Mouse (Mus musculus): Measurements from ENCODE around the gene Taf4. TPM values are rescaled to one million over a fixed set of nuclear protein-coding genes. Genes with fewer than 3 reads are reported as not detected.

The Taf4 gene
- polyA plus RNA-seq, 2 experiments: 3.9 to 15.2 TPM

- H3K36me3 ChIP-seq (ENCODE audit: control insufficient read depth, insufficient read depth, low read length): 0 out of 2 replicates have a peak, but pooled peaks cover 4% of the 10 kb centered on the region
- DNase-seq (ENCODE audit: low spot score): no peak
- ATAC-seq (ENCODE audit: low FRiP score, low read depth): no peak
- WGBS: 100% methylated on average over 1 of the region's 1 CpGs
- no peaks in the 10 kb centered on the region for H3K9me3 ChIP-seq (ENCODE audit: control insufficient read depth, low read length)
- H3K27me3 ChIP-seq (ENCODE audit: control insufficient read depth, insufficient read depth, low read length): no peaks in the 10 kb centered on the region
- 0 out of 2 replicates have a peak, but pooled peaks cover 2% of the 10 kb centered on the region for H3K4me1 ChIP-seq (ENCODE audit: control insufficient read depth, insufficient read depth, low read length)
- no peak for TF ChIP-seq POLR2A (IDR thresholded peaks at IDR 0.05; ENCODE audit: borderline replicate concordance, extremely low read depth, insufficient read depth, insufficient read length)
- H3K4me3 ChIP-seq (replicated peaks; ENCODE audit: low read length): no peak overlapping the region
- no peak overlapping the region for H3K27ac ChIP-seq (replicated peaks; ENCODE audit: low read depth, low read length)
- H3K4me2 ChIP-seq (replicated peaks; ENCODE audit: low read depth, low read length, severe bottlenecking): no peak overlapping the region
- no peak overlapping the region for H3K9ac ChIP-seq (ENCODE audit: low read depth, low read length, severe bottlenecking)
Measured at GRCm38 (mm10) chr2:179941696-179942095, 34.8 kb downstream of the Taf4 start.

GRCm38 (mm10) chr2:179937091-179937490, 39.4 kb downstream of the Taf4 start:
- Histone ChIP-seq H3K4me1 (ENCODE audit: control insufficient read depth, insufficient read depth, low read length) (no peaks in the 10 kb centered on the region), H3K9ac (ENCODE audit: low read depth, low read length, severe bottlenecking) (no peak overlapping the region), H3K36me3 (ENCODE audit: control insufficient read depth, insufficient read depth, low read length) (peaks cover 25% of the 10 kb centered on the region), H3K27me3 (ENCODE audit: control insufficient read depth, insufficient read depth, low read length) (no peaks in the 10 kb centered on the region), H3K4me2 (replicated peaks; ENCODE audit: low read depth, low read length, severe bottlenecking) (no peak overlapping the region), H3K4me3 (replicated peaks; ENCODE audit: low read length) (no peak overlapping the region), H3K9me3 (ENCODE audit: control insufficient read depth, low read length) (no peaks in the 10 kb centered on the region), H3K27ac (replicated peaks; ENCODE audit: low read depth, low read length) (no peak overlapping the region)
- 74% methylated on average over 4 of the region's 4 CpGs for WGBS
- no peak for TF ChIP-seq POLR2A (IDR thresholded peaks at IDR 0.05; ENCODE audit: borderline replicate concordance, extremely low read depth, insufficient read depth, insufficient read length)
- DNase-seq (ENCODE audit: low spot score) (no peak), ATAC-seq (ENCODE audit: low FRiP score, low read depth) (no peak)

GRCm38 (mm10) chr2:179934165-179934564, 42.3 kb downstream of the Taf4 start:
- no peak for TF ChIP-seq POLR2A (IDR thresholded peaks at IDR 0.05; ENCODE audit: borderline replicate concordance, extremely low read depth, insufficient read depth, insufficient read length)
- Histone ChIP-seq H3K36me3 (ENCODE audit: control insufficient read depth, insufficient read depth, low read length) (peaks cover 50% of the 10 kb centered on the region), H3K4me2 (replicated peaks; ENCODE audit: low read depth, low read length, severe bottlenecking) (no peak overlapping the region), H3K27ac (replicated peaks; ENCODE audit: low read depth, low read length) (no peak overlapping the region), H3K9ac (ENCODE audit: low read depth, low read length, severe bottlenecking) (no peak overlapping the region), H3K4me1 (ENCODE audit: control insufficient read depth, insufficient read depth, low read length) (no peaks in the 10 kb centered on the region), H3K9me3 (ENCODE audit: control insufficient read depth, low read length) (no peaks in the 10 kb centered on the region), H3K27me3 (ENCODE audit: control insufficient read depth, insufficient read depth, low read length) (no peaks in the 10 kb centered on the region), H3K4me3 (replicated peaks; ENCODE audit: low read length) (no peak overlapping the region)
- ATAC-seq (ENCODE audit: low FRiP score, low read depth) (no peak), DNase-seq (ENCODE audit: low spot score) (no peak)
- WGBS: 73% methylated on average over 3 of the region's 3 CpGs

GRCm38 (mm10) chr2:179931741-179932140, 44.7 kb downstream of the Taf4 start:
- no peak for DNase-seq (ENCODE audit: low spot score)
- no peak overlapping the region for H3K4me2 ChIP-seq (replicated peaks; ENCODE audit: low read depth, low read length, severe bottlenecking)
- no peaks in the 10 kb centered on the region for H3K4me1 ChIP-seq (ENCODE audit: control insufficient read depth, insufficient read depth, low read length)
- no peaks in the 10 kb centered on the region for H3K9me3 ChIP-seq (ENCODE audit: control insufficient read depth, low read length)
- no peaks in the 10 kb centered on the region for H3K27me3 ChIP-seq (ENCODE audit: control insufficient read depth, insufficient read depth, low read length)
- no peak for ATAC-seq (ENCODE audit: low FRiP score, low read depth)
- no peak for TF ChIP-seq POLR2A (IDR thresholded peaks at IDR 0.05; ENCODE audit: borderline replicate concordance, extremely low read depth, insufficient read depth, insufficient read length)
- H3K27ac ChIP-seq (replicated peaks; ENCODE audit: low read depth, low read length): no peak overlapping the region
- no peak overlapping the region for H3K4me3 ChIP-seq (replicated peaks; ENCODE audit: low read length)
- H3K36me3 ChIP-seq (ENCODE audit: control insufficient read depth, insufficient read depth, low read length): peaks cover 60% of the 10 kb centered on the region
- 91% methylated on average over 16 of the region's 16 CpGs for WGBS
- H3K9ac ChIP-seq (ENCODE audit: low read depth, low read length, severe bottlenecking): no peak overlapping the region

GRCm38 (mm10) chr2:179929166-179929565, 47.3 kb downstream of the Taf4 start:
- H3K9me3 ChIP-seq (ENCODE audit: control insufficient read depth, low read length): no peaks in the 10 kb centered on the region
- H3K4me2 ChIP-seq (replicated peaks; ENCODE audit: low read depth, low read length, severe bottlenecking): no peak overlapping the region
- WGBS: 90% methylated on average over 13 of the region's 13 CpGs
- no peak overlapping the region for H3K27ac ChIP-seq (replicated peaks; ENCODE audit: low read depth, low read length)
- H3K36me3 ChIP-seq (ENCODE audit: control insufficient read depth, insufficient read depth, low read length): peaks cover 65% of the 10 kb centered on the region
- no peaks in the 10 kb centered on the region for H3K27me3 ChIP-seq (ENCODE audit: control insufficient read depth, insufficient read depth, low read length)
- H3K4me3 ChIP-seq (replicated peaks; ENCODE audit: low read length): no peak overlapping the region
- no peak for ATAC-seq (ENCODE audit: low FRiP score, low read depth)
- no peak for DNase-seq (ENCODE audit: low spot score)
- TF ChIP-seq POLR2A (IDR thresholded peaks at IDR 0.05; ENCODE audit: borderline replicate concordance, extremely low read depth, insufficient read depth, insufficient read length): no peak
- H3K4me1 ChIP-seq (ENCODE audit: control insufficient read depth, insufficient read depth, low read length): no peaks in the 10 kb centered on the region
- H3K9ac ChIP-seq (ENCODE audit: low read depth, low read length, severe bottlenecking): no peak overlapping the region

- Histone ChIP-seq H3K36me3 (ENCODE audit: control insufficient read depth, insufficient read depth, low read length) (peaks cover 72% of the 10 kb centered on the region), H3K9me3 (ENCODE audit: control insufficient read depth, low read length) (no peaks in the 10 kb centered on the region), H3K4me2 (replicated peaks; ENCODE audit: low read depth, low read length, severe bottlenecking) (no peak overlapping the region), H3K27ac (replicated peaks; ENCODE audit: low read depth, low read length) (no peak overlapping the region), H3K9ac (ENCODE audit: low read depth, low read length, severe bottlenecking) (no peak overlapping the region), H3K4me1 (ENCODE audit: control insufficient read depth, insufficient read depth, low read length) (no peaks in the 10 kb centered on the region), H3K27me3 (ENCODE audit: control insufficient read depth, insufficient read depth, low read length) (no peaks in the 10 kb centered on the region), H3K4me3 (replicated peaks; ENCODE audit: low read length) (no peak overlapping the region)
- no peak for TF ChIP-seq POLR2A (IDR thresholded peaks at IDR 0.05; ENCODE audit: borderline replicate concordance, extremely low read depth, insufficient read depth, insufficient read length)
- WGBS: 83% methylated on average over 6 of the region's 6 CpGs
- ATAC-seq (ENCODE audit: low FRiP score, low read depth): no peak
- no peak for DNase-seq (ENCODE audit: low spot score)
Measured at GRCm38 (mm10) chr2:179924038-179924437, 52.4 kb downstream of the Taf4 start.
